9 mouse cellular contexts compared by ENCODE assay signal in the genomic region with DNA sequence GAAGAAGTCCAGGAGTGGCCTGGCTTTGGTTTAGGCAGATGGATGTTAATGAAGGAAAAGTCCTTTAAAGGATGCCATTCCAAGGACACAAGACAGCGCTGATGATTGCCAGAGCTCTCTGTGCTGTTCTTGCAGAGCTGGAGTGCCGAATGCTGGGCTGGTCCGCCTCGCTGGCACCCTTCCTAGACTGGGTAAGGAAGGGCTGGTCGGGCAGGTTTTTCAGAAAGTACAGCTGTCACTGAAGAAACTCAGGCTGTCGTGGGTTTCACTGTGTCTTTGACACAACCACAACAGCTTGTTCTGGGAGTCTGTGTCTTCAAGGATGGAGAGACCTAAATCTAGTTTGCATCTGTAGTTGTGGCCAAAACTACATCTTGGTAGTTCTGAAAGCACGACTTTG.
DNase-seq lines count a peak whose midpoint lies in the region; ATAC-seq and TF ChIP-seq lines count a peak whose summit lies in the region.
"Had no signal": no experiment of that assay in that cellular context is flagged by ENCODE, and none has a peak within 500 bp of the region (broad histone marks: within the 10 kb centered on the region; RNA-seq: fewer than 3 reads in every experiment).

No protein-coding gene starts in this region.

- no peak for TF ChIP-seq CTCF in cortical plate, adult 2 months (IDR thresholded peaks at IDR 0.05; ENCODE audit: extremely low read depth, insufficient read depth, low read length)
- TF ChIP-seq CTCF in left cerebral cortex, adult 2 months (IDR thresholded peaks at IDR 0.05) = no peak

- H3K4me3 ChIP-seq in heart, embryonic 13.5 days = no peak overlapping the region
- no peak overlapping the region for H3K4me3 ChIP-seq in cortical plate, adult 2 months (ENCODE audit: insufficient read depth, low read length)
- H3K4me3 ChIP-seq in left cerebral cortex, adult 2 months = no peak overlapping the region
- no peak overlapping the region for H3K4me3 ChIP-seq in heart, embryonic 12.5 days
- H3K4me3 ChIP-seq: limb, embryonic 13.5 days had no signal

- no peak for TF ChIP-seq POLR2A in cortical plate, adult 2 months (IDR thresholded peaks at IDR 0.05; ENCODE audit: extremely low read depth, insufficient read depth, low read length)

- H3K27ac ChIP-seq in heart, embryonic 13.5 days (replicated peaks) = no peak overlapping the region
- H3K27ac ChIP-seq in cortical plate, adult 2 months (ENCODE audit: insufficient read depth, low read length) = peak overlapping the region; percentile 48; the same call in 1 of the 2 replicates
- peak overlapping the region; percentile 61 for H3K27ac ChIP-seq in left cerebral cortex, adult 2 months
- H3K27ac ChIP-seq in heart, embryonic 12.5 days (ENCODE audit: poor library complexity, severe bottlenecking) = no peak overlapping the region
- H3K27ac ChIP-seq: limb, embryonic 13.5 days had no signal

- no peaks in the 10 kb centered on the region for H3K36me3 ChIP-seq in heart, embryonic 13.5 days
- H3K36me3 ChIP-seq in heart, embryonic 12.5 days = no peaks in the 10 kb centered on the region
- H3K36me3 ChIP-seq: limb, embryonic 13.5 days had no signal

- no peak overlapping the region for H3K9ac ChIP-seq in heart, embryonic 13.5 days
- H3K9ac ChIP-seq in heart, embryonic 12.5 days = no peak overlapping the region
- H3K9ac ChIP-seq: limb, embryonic 13.5 days had no signal

- intact Hi-C loops in left cerebral cortex, adult 2 months (cut with DNase I) = no loop called here

- 34% methylated on average over 7 of the region's 7 CpGs for whole genome bisulfite sequencing in heart, embryonic 13.5 days
- WGBS in heart, embryonic 12.5 days = 32% methylated on average over 7 of the region's 7 CpGs

- no peaks in the 10 kb centered on the region for H3K9me3 ChIP-seq in heart, embryonic 13.5 days
- no peaks in the 10 kb centered on the region for H3K9me3 ChIP-seq in heart, embryonic 12.5 days (replicated peaks)
- H3K9me3 ChIP-seq: limb, embryonic 13.5 days had no signal

- H3K4me2 ChIP-seq in heart, embryonic 13.5 days = peak overlapping the region; percentile 2; the same call in 1 of the 2 replicates
- no peak overlapping the region for H3K4me2 ChIP-seq in heart, embryonic 12.5 days
- H3K4me2 ChIP-seq: limb, embryonic 13.5 days had no signal

- no peak for ATAC-seq in heart, embryonic 13.5 days (ENCODE audit: extremely low read depth, insufficient number of reproducible peaks, low FRiP score, low TSS enrichment)
- no peak for ATAC-seq in heart, embryonic 12.5 days (ENCODE audit: insufficient number of reproducible peaks, low FRiP score)

- no peaks in the 10 kb centered on the region for H3K27me3 ChIP-seq in heart, embryonic 13.5 days (replicated peaks)
- no peaks in the 10 kb centered on the region for H3K27me3 ChIP-seq in heart, embryonic 12.5 days (replicated peaks)
- H3K27me3 ChIP-seq: limb, embryonic 13.5 days had no signal

- peaks cover 9% of the 10 kb centered on the region for H3K4me1 ChIP-seq in heart, embryonic 13.5 days
- peaks cover 2% of the 10 kb centered on the region for H3K4me1 ChIP-seq in cortical plate, adult 2 months (ENCODE audit: control insufficient read depth, insufficient read depth, low read length)
- H3K4me1 ChIP-seq in heart, embryonic 12.5 days (replicated peaks) = peaks cover 11% of the 10 kb centered on the region

- no peak for DNase-seq in heart, adult 8-10 months (ENCODE audit: low spot score)
- DNase-seq in left cerebral cortex, adult 2 months (ENCODE audit: extremely low spot score in 1 of 2, low spot score in 2 of 2) = peak; percentile 29 to 49
- peak; percentile 87 for DNase-seq in right cerebral cortex, postnatal 10 days (ENCODE audit: low spot score in 2 of 2)
- DNase-seq in liver = no peak
- DNase-seq in thymus, postnatal 4 days = no peak

Comparison
In these comparisons a context has a peak if more than half of its experiments do, and no peak if none do; other contexts are left out.
1. H3K27ac ChIP-seq: peak in cortical plate, adult 2 months (single experiment) and left cerebral cortex, adult 2 months (single experiment); none in heart, embryonic 13.5 days (single experiment) and heart, embryonic 12.5 days (single experiment).
2. DNase-seq: peak in left cerebral cortex, adult 2 months (2 of 2) and right cerebral cortex, postnatal 10 days (2 of 2); none in heart, adult 8-10 months (single experiment), liver (single experiment) and thymus, postnatal 4 days (single experiment).